Mouse (Mus musculus) G1E (cell line): Measurements from ENCODE around the gene Mmp25.

ENCODE experiments used
- CTCF ChIP-seq: IDR thresholded peaks from 2 replicates; pipeline ENCODE4 v1.5.1; 2012; ENCODE audit warnings: low read depth, low read length, inconsistent platforms, mixed read lengths
- GATA1 ChIP-seq: IDR thresholded peaks from 2 replicates; pipeline ENCODE4 v1.6.1; 2012; ENCODE audit warnings: borderline replicate concordance, low read length, inconsistent platforms, mixed read lengths
- TAL1 ChIP-seq: conservative IDR thresholded peaks from 2 replicates; pipeline ENCODE4 v1.6.1; 2012; ENCODE audit warnings: low read depth, low read length, inconsistent platforms, mixed read lengths

GRCm38 (mm10) chr17:23654410-23654809, 9.3 kb upstream of the Mmp25 start:
- TF ChIP-seq CTCF (no peak), GATA1 (no peak), TAL1 (no peak)
